Mouse (Mus musculus): ENCODE results near the gene Macf1.
"Not testable (repeated sequence)": the region's sequence is repeated elsewhere in the genome, so short reads cannot be mapped to it uniquely, and the experiment has no call there.

Macf1 gene

GRCm38 (mm10) chr4:123446754-123447153 is 237.4 kb downstream of the Macf1 start:
- DNase-seq (ENCODE audit: low spot score) = no peak

- not testable (repeated sequence) for DNase-seq (ENCODE audit: low spot score)
These were observed 237.9 kb downstream of the Macf1 start for GRCm38 (mm10) chr4:123446221-123446620.

- DNase-seq (ENCODE audit: low spot score) = no peak
These were observed 245.7 kb downstream of the Macf1 start for GRCm38 (mm10) chr4:123438414-123438813.

DNA sequence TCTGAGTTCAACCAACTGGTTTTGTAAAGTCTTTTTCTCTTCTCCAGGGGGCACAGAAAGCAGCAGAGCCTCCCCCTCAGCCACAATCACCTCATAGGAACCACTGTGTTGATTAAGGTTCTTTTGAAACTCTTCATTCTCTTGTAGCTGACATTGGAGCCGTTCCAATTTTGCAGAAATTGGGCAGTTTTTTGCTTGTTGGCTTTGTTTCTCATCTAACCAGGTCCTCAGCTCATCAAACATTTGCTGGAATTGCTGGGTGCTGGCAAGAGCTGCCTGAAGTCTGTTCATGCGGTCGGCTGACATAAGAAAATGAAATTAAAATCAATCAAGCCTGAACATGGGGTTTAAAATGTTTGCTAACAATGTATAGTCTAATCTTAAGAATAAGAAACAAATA is 251.0 kb downstream of the Macf1 start:
- no peak for DNase-seq (ENCODE audit: low spot score)

DNA sequence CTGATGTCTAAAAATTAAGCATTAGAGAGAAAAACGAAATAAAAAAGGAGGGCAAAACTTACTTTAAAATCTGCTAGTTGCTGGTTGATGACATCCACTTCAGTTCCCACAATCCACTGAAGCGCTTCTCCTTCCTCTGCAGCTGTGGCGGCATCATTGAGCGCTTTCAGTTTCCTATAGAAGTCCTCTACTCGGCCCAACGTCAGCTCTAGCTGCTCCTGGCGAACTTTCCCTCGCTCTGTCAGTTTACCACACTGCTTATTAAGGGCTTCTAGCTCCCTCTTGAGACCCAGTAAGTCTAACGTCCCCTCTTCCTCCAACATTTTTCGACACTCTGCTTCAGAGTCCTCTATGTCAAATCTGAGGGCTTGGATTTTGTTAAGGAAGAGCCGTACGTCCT is 252.2 kb downstream of the Macf1 start:
- DNase-seq (ENCODE audit: low spot score) = no peak

DNA sequence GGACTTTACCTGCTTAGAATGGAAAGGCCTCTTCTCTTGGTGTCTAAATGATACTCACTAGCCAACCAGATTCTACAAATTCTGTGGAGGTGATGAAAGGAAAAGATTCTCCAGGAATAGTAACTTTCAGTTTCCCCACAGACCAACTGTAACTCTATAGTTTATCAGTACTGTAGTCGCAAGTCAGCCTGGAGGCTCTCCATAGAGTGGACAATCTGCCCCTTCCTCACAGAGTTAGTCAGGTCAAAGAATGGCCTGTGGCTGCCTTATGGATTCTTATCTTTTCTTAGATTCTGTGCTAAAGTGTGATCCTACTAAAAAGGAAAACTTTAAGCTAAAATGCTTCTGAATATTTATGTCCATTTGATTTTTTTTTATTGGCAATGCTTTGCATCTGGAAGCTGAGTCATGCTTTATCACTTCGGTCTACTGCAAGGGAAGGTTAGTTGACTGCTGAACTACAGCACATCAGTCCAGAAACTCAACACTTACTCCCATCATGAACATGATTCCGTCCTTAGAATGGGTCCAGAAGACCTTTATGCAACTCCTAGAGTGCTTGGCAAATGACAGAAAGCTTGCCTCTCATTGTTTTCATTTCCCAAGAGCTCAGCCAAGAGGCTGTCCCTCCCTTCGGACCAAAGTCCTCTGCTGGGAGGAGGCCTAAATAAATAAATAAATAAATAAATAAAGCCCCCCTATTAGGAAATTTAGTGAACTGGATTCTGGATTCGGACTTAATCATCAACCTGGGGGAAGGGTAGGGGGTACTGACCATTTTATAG is 256.1 kb downstream of the Macf1 start:
- DNase-seq (ENCODE audit: low spot score) = no peak

DNA sequence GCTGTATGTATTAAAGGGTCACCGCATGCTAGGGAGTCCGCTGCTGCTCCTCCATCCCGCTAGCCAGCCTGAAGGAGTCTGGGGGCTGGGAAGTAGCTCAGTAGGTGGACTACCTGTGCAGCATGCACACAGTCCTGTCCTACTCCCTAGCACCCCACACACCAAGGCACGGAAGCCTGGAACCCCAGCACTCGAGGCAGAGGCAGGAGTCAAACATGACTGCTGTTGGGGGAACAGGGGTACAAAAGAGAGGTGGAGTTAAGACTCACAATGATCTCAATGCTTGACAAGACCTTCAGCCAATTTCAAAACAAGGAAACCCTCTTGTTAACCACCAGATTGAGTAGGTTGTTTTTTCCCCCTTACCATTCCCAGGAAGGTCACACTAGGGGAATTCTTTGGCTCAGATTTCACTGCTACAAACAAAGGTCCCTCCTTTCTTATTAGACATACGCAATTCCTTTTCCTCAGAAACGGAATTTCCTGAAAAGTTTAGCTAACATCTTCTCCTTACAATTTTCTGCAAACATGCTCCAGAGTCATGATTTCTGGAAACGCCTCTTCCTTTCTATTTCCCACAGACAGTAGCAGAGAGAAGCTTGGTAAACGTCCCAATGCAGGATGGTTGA is 256.8 kb downstream of the Macf1 start:
- DNase-seq (ENCODE audit: low spot score) = no peak

GRCm38 (mm10) chr4:123426429-123427080 is 257.6 kb downstream of the Macf1 start:
- DNase-seq (ENCODE audit: low spot score) = no peak

DNA sequence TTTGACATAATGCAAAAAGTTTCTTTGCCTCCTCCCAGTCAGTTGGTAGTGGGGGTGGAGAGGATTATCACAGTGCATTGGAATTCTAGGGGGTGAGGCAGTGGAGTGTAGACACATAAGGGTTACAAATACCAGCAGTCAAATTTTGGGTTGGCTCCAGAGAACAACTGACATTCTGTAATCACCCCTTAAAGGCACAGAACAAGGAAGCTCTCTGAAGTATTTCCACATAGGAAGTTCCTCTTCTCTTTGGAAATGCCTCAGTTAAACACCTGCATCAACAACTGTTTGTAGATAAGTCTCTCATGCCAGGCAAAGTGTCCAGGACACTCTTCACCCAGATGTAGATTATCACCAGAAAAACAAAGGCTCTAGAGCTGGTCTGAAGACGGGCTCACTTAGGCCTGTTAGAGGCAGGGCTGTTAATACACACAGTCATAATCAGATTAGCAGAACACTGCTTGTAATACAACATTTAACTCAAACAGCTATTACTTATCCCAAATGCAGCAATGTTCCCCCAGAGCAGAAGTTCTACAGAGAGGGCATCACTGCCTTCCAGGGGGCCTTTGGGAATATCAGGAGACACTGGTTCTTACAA is 258.4 kb downstream of the Macf1 start:
- no peak for DNase-seq (ENCODE audit: low spot score)

GRCm38 (mm10) chr4:123424050-123424449 is 260.1 kb downstream of the Macf1 start:
- no peak for DNase-seq (ENCODE audit: low spot score)

DNA sequence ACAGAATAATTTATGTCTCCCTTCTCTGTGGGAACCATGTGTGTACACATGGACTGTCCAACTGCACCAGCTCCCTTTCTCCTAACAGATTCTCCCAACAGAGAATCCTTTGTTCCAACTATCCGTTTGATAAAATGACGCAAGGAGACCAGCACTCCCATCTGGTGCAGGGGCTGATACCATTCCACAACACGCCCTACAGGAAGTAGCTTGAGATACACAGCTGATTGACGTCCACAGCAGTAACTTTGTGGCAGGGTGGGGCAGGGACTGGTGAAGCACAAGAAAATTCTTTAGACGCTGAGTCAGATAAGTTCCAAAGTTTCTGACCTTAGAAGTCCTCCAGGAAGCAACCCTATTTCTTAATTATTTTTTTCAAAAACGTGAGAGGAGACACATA is 261.3 kb downstream of the Macf1 start:
- DNase-seq (ENCODE audit: low spot score) = no peak

DNA sequence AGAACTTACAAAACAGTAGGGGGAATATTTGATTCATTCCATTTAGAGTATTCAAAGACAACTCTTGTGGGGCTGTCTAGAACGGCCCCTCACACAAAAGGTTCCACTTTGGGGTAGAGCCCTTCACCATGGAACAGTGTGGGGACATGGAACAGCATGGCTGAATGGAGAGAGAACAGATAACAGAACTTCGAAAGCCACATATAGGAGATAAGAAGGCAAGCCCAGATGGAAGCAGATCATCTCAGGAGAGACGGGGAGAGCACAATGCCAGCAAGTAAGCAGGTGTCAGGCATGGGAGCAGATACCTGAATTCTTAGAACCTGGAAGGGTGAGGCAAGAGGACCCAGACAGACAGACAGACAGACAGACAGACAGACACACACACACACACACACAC is 266.1 kb downstream of the Macf1 start:
- no peak for DNase-seq (ENCODE audit: low spot score)

- no peak for DNase-seq (ENCODE audit: low spot score)
These were observed 266.7 kb downstream of the Macf1 start for GRCm38 (mm10) chr4:123417478-123417877.

DNA sequence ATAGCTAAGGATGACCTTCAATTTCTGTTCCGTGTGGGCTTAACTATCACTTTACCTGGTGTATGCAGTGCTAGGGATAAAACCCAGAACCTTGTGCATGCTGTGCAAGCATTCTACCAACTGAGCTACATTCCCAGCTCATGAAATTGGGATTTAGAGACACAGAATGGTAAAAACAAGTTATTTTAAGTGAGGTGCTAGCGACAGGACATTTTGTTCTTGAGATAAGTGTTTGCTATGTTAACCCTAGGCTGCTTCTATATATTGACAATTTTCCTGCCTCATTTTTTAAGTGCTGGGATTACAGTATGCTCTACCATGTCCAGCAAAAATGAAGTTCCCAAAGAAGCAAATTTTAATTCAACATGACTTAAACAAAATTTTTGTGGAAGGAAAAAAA is 267.3 kb downstream of the Macf1 start:
- DNase-seq (ENCODE audit: low spot score) = no peak

GRCm38 (mm10) chr4:123415566-123415965 is 268.6 kb downstream of the Macf1 start:
- DNase-seq (ENCODE audit: low spot score) = no peak

- no peak for DNase-seq (ENCODE audit: low spot score)
These were observed 270.3 kb downstream of the Macf1 start for GRCm38 (mm10) chr4:123413876-123414275.

DNA sequence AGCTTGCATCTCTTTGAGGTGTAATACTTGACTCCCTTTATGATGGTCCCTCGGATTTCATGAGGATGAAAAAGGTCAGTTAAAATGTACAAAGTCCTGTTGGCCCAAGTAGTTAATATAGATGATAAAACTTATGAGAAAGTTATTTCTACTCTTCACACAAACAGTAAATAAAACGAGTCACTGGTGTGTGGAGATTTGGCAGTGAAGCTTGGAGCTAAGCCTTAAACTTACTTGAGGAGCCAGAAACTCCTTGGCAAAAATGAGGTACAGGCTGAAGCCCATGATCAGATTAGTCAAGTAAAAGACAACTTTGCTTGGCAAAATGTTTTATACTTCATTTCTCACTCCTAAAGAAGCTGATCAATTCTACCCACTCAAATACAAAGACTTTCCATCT is 271.2 kb downstream of the Macf1 start:
- DNase-seq (ENCODE audit: low spot score) = no peak

DNA sequence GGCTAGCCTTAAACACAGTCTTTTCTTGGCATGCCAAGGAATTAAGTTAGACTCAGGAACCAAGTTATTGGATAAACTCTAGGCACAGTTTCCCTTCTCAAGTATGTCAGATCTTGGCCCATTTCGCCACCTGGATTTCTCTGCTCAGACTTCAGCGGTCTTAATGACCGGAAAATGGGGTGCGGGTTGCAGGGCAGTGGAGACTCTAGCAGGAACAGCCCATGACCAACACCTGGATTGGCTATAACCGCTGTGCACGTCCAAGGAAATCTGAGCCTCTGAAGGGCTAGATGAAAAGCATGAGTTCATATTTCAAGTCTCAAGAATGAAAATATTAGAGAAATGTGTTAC is 271.7 kb downstream of the Macf1 start:
- no peak for DNase-seq (ENCODE audit: low spot score)

- DNase-seq (ENCODE audit: low spot score) = peak; percentile 96
These were observed 272.2 kb downstream of the Macf1 start for GRCm38 (mm10) chr4:123411732-123412527.

DNA sequence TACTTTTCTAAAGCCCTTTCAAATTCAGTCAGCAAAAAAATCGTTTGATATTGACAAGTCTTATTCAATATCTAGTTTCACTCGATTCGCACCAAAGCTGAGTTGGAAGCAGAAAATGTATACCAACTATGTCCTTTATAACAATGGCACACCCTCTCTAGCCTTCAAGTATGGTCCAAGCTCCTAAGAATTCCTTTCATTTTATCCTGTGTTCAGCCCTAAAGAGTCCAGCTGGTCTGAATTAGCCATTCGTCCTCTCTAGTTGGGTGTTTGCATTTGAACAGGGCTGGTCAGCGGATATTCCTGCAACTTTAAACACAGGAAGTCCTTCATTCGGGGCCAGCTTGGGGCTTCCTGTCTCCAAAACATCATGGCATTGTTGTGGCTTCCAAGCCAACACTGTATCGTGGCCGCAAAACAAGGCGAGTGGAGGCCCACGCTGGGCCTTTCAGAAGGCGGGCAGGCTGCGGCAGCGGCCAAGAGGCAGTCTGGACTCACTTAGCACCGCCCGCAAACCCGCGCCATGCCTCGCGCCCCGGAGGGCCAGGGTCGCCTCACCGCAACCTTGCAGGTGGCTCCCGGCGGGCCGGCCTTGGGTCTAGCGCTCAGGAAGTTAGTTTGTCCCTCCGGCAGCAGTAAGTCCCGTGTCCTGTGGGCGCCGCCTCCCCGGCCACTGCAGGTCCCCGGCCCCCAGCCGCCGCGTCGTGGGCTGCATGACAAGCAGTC is 273.0 kb downstream of the Macf1 start:
- no peak for DNase-seq (ENCODE audit: low spot score)

GRCm38 (mm10) chr4:123409752-123410151 is 274.4 kb downstream of the Macf1 start:
- DNase-seq (ENCODE audit: low spot score) = peak; percentile 71
